Mouse (Mus musculus) hindbrain, embryonic 13.5 days (tissue): ENCODE data around the gene Adamtsl1. TPM values are rescaled to one million over a fixed set of nuclear protein-coding genes. Genes with fewer than 3 reads are reported as not detected.

ENCODE experiments used
- ATAC-seq: fragments of 200-750 bp; cut with Nextera tagmentation; 2 replicates; pipeline ENCODE4 v1.8.0; 2017; ENCODE audit warnings: moderate TSS enrichment; ENCODE audit not compliant: low FRiP score
- H3K27ac ChIP-seq: fragments of 300-500 bp; sonication (generic); 2 replicates; pipeline ENCODE4 v1.5.1; 2015; ENCODE audit warnings: inconsistent platforms, mild to moderate bottlenecking, moderate library complexity
- H3K27me3 ChIP-seq: fragments of 300-500 bp; sonication (generic); 2 replicates; pipeline ENCODE4 v1.6.1; 2015; ENCODE audit warnings: mild to moderate bottlenecking, inconsistent platforms
- H3K36me3 ChIP-seq: fragments of 300-500 bp; sonication (generic); 2 replicates; pipeline ENCODE4 v1.6.1; 2015; ENCODE audit warnings: mild to moderate bottlenecking, inconsistent platforms
- H3K4me1 ChIP-seq: fragments of 300-500 bp; sonication (generic); replicated peaks from 2 replicates; pipeline ENCODE4 v1.6.1; 2015; ENCODE audit warnings: inconsistent platforms
- H3K4me2 ChIP-seq: fragments of 300-500 bp; sonication (generic); 2 replicates; pipeline ENCODE4 v1.6.1; 2015; ENCODE audit warnings: inconsistent platforms, mild to moderate bottlenecking, moderate library complexity
- H3K4me3 ChIP-seq: fragments of 300-500 bp; sonication (generic); 2 replicates; pipeline ENCODE4 v1.5.1; 2015; ENCODE audit warnings: mild to moderate bottlenecking, inconsistent platforms
- H3K9ac ChIP-seq: fragments of 300-500 bp; sonication (generic); 2 replicates; pipeline ENCODE4 v1.6.1; 2015; ENCODE audit warnings: mild to moderate bottlenecking, inconsistent platforms
- H3K9me3 ChIP-seq: fragments of 300-500 bp; sonication (generic); 2 replicates; pipeline ENCODE4 v1.6.1; 2016; ENCODE audit warnings: inconsistent platforms
- WGBS: fragments of 180-500 bp; shearing (Covaris S2); methylation state at CpG from one replicate; pipeline ENCODE4 v1.1.7; 2015; 5-methylcytosine and 5-hydroxymethylcytosine counted together
- polyA plus RNA-seq: library from polyadenylated mRNA; unstranded; fragments of >200 nt; fragmentation: Nextera tagmentation; extraction: Ambion mirVana; gene quantifications from 2 replicates; pipeline ENCODE4 v1.2.1, GENCODE M21; 2015

Gene Adamtsl1
- polyA plus RNA-seq, 1 experiment from 2014 or later, result 11.6 TPM

GRCm38 (mm10) chr4:85559753-85560152, 45.8 kb downstream of the Adamtsl1 start:
- H3K27me3 ChIP-seq, result no peaks in the 10 kb centered on the region
- H3K4me1 ChIP-seq, result no peaks in the 10 kb centered on the region
- no peak overlapping the region for H3K9ac ChIP-seq
- H3K27ac ChIP-seq, result no peak overlapping the region
- no peak overlapping the region for H3K4me3 ChIP-seq
- 88% methylated on average over 6 of the region's 6 CpGs for WGBS
- no peak for ATAC-seq
- H3K9me3 ChIP-seq, result no peaks in the 10 kb centered on the region
- H3K4me2 ChIP-seq, result no peak overlapping the region
- H3K36me3 ChIP-seq, result no peaks in the 10 kb centered on the region

- Histone ChIP-seq H3K36me3 (no peaks in the 10 kb centered on the region), H3K27me3 (no peaks in the 10 kb centered on the region), H3K4me1 (no peaks in the 10 kb centered on the region), H3K9me3 (no peaks in the 10 kb centered on the region), H3K4me3 (no peak overlapping the region), H3K9ac (no peak overlapping the region), H3K4me2 (no peak overlapping the region), H3K27ac (no peak overlapping the region)
- 87% methylated on average over 2 of the region's 2 CpGs for WGBS
- ATAC-seq, result no peak
Observed at GRCm38 (mm10) chr4:85585426-85585825, 71.5 kb downstream of the Adamtsl1 start.

GRCm38 (mm10) chr4:85588928-85589327, 75.0 kb downstream of the Adamtsl1 start:
- Histone ChIP-seq H3K4me2 (no peak overlapping the region), H3K4me1 (no peaks in the 10 kb centered on the region)
- WGBS, result 89% methylated on average over 4 of the region's 4 CpGs

GRCm38 (mm10) chr4:85591037-85591436, 77.1 kb downstream of the Adamtsl1 start:
- no peak overlapping the region for H3K4me2 ChIP-seq
- no peaks in the 10 kb centered on the region for H3K9me3 ChIP-seq
- H3K27me3 ChIP-seq, result no peaks in the 10 kb centered on the region
- no peak overlapping the region for H3K27ac ChIP-seq
- 78% methylated on average over 7 of the region's 7 CpGs for WGBS
- no peaks in the 10 kb centered on the region for H3K36me3 ChIP-seq
- ATAC-seq, result no peak
- H3K4me3 ChIP-seq, result no peak overlapping the region
- H3K9ac ChIP-seq, result no peak overlapping the region
- H3K4me1 ChIP-seq, result no peaks in the 10 kb centered on the region

More at GRCm38 (mm10) chr4:85588928-85589327, 75.0 kb downstream of the Adamtsl1 start:
- no peaks in the 10 kb centered on the region for H3K27me3 ChIP-seq
- no peak overlapping the region for H3K27ac ChIP-seq
- no peak overlapping the region for H3K9ac ChIP-seq
- no peaks in the 10 kb centered on the region for H3K36me3 ChIP-seq
- no peak for ATAC-seq
- no peaks in the 10 kb centered on the region for H3K9me3 ChIP-seq
- no peak overlapping the region for H3K4me3 ChIP-seq

GRCm38 (mm10) chr4:85594159-85594558, 80.2 kb downstream of the Adamtsl1 start:
- no peaks in the 10 kb centered on the region for H3K4me1 ChIP-seq
- no peak overlapping the region for H3K4me2 ChIP-seq
- no peak overlapping the region for H3K27ac ChIP-seq
- no peak for ATAC-seq
- no peaks in the 10 kb centered on the region for H3K27me3 ChIP-seq
- no peaks in the 10 kb centered on the region for H3K9me3 ChIP-seq
- no peaks in the 10 kb centered on the region for H3K36me3 ChIP-seq
- H3K9ac ChIP-seq, result no peak overlapping the region
- H3K4me3 ChIP-seq, result no peak overlapping the region

GRCm38 (mm10) chr4:85613331-85613730, 99.4 kb downstream of the Adamtsl1 start:
- no peaks in the 10 kb centered on the region for H3K36me3 ChIP-seq
- H3K27ac ChIP-seq, result no peak overlapping the region
- ATAC-seq, result no peak
- H3K4me3 ChIP-seq, result no peak overlapping the region
- WGBS, result 75% methylated on average over 3 of the region's 3 CpGs
- H3K27me3 ChIP-seq, result no peaks in the 10 kb centered on the region
- H3K4me1 ChIP-seq, result no peaks in the 10 kb centered on the region
- H3K9ac ChIP-seq, result no peak overlapping the region
- H3K4me2 ChIP-seq, result no peak overlapping the region
- no peaks in the 10 kb centered on the region for H3K9me3 ChIP-seq

- WGBS, result 93% methylated on average over 5 of the region's 5 CpGs
Observed at GRCm38 (mm10) chr4:85618746-85619145, 104.8 kb downstream of the Adamtsl1 start.

GRCm38 (mm10) chr4:85619261-85619660, 105.3 kb downstream of the Adamtsl1 start:
- H3K4me1 ChIP-seq, result no peaks in the 10 kb centered on the region
- H3K36me3 ChIP-seq, result no peaks in the 10 kb centered on the region
- H3K27me3 ChIP-seq, result no peaks in the 10 kb centered on the region
- H3K4me2 ChIP-seq, result no peak overlapping the region
- no peak overlapping the region for H3K4me3 ChIP-seq
- H3K9ac ChIP-seq, result no peak overlapping the region
- ATAC-seq, result no peak
- WGBS, result 82% methylated on average over 3 of the region's 3 CpGs
- no peak overlapping the region for H3K27ac ChIP-seq
- H3K9me3 ChIP-seq, result no peaks in the 10 kb centered on the region

More at GRCm38 (mm10) chr4:85618746-85619145, 104.8 kb downstream of the Adamtsl1 start:
- no peaks in the 10 kb centered on the region for H3K27me3 ChIP-seq
- no peak overlapping the region for H3K4me3 ChIP-seq
- H3K27ac ChIP-seq, result no peak overlapping the region
- H3K36me3 ChIP-seq, result no peaks in the 10 kb centered on the region
- no peak overlapping the region for H3K9ac ChIP-seq
- H3K4me2 ChIP-seq, result no peak overlapping the region
- no peak for ATAC-seq
- no peaks in the 10 kb centered on the region for H3K4me1 ChIP-seq
- no peaks in the 10 kb centered on the region for H3K9me3 ChIP-seq

- Histone ChIP-seq H3K36me3 (no peaks in the 10 kb centered on the region), H3K9me3 (no peaks in the 10 kb centered on the region), H3K4me1 (no peaks in the 10 kb centered on the region), H3K27me3 (no peaks in the 10 kb centered on the region), H3K4me2 (no peak overlapping the region), H3K9ac (no peak overlapping the region), H3K27ac (no peak overlapping the region), H3K4me3 (no peak overlapping the region)
- no peak for ATAC-seq
- 87% methylated on average over 7 of the region's 7 CpGs for WGBS
Observed at GRCm38 (mm10) chr4:85629381-85629780, 115.4 kb downstream of the Adamtsl1 start.

GRCm38 (mm10) chr4:85669271-85669670, 155.3 kb downstream of the Adamtsl1 start:
- no peaks in the 10 kb centered on the region for H3K4me1 ChIP-seq
- no peaks in the 10 kb centered on the region for H3K27me3 ChIP-seq
- H3K36me3 ChIP-seq, result no peaks in the 10 kb centered on the region
- no peaks in the 10 kb centered on the region for H3K9me3 ChIP-seq
- no peak overlapping the region for H3K9ac ChIP-seq
- no peak for ATAC-seq
- H3K4me3 ChIP-seq, result no peak overlapping the region
- 86% methylated on average over 5 of the region's 5 CpGs for WGBS
- no peak overlapping the region for H3K27ac ChIP-seq
- no peak overlapping the region for H3K4me2 ChIP-seq

- Histone ChIP-seq H3K9me3 (no peaks in the 10 kb centered on the region), H3K4me1 (no peaks in the 10 kb centered on the region), H3K4me3 (no peak overlapping the region), H3K4me2 (no peak overlapping the region), H3K9ac (no peak overlapping the region), H3K27ac (no peak overlapping the region), H3K36me3 (no peaks in the 10 kb centered on the region), H3K27me3 (no peaks in the 10 kb centered on the region)
- WGBS, result 88% methylated on average over 1 of the region's 1 CpGs
- ATAC-seq, result no peak
Observed at GRCm38 (mm10) chr4:85669735-85670134, 155.8 kb downstream of the Adamtsl1 start.

GRCm38 (mm10) chr4:85672290-85672689, 158.3 kb downstream of the Adamtsl1 start:
- no peaks in the 10 kb centered on the region for H3K36me3 ChIP-seq
- 63% methylated on average over 4 of the region's 4 CpGs for WGBS
- no peaks in the 10 kb centered on the region for H3K4me1 ChIP-seq
- no peak overlapping the region for H3K4me2 ChIP-seq
- no peak overlapping the region for H3K4me3 ChIP-seq
- H3K27me3 ChIP-seq, result no peaks in the 10 kb centered on the region
- no peak overlapping the region for H3K27ac ChIP-seq
- no peak overlapping the region for H3K9ac ChIP-seq
- no peak for ATAC-seq
- H3K9me3 ChIP-seq, result no peaks in the 10 kb centered on the region

- H3K9ac ChIP-seq, result no peak overlapping the region
- H3K27me3 ChIP-seq, result no peaks in the 10 kb centered on the region
- no peak for ATAC-seq
- H3K4me2 ChIP-seq, result no peak overlapping the region
- H3K36me3 ChIP-seq, result no peaks in the 10 kb centered on the region
- no peak overlapping the region for H3K27ac ChIP-seq
- H3K9me3 ChIP-seq, result no peaks in the 10 kb centered on the region
- H3K4me1 ChIP-seq, result no peaks in the 10 kb centered on the region
- 74% methylated on average over 1 of the region's 1 CpGs for WGBS
- H3K4me3 ChIP-seq, result no peak overlapping the region
Observed at GRCm38 (mm10) chr4:85677621-85678020, 163.6 kb downstream of the Adamtsl1 start.

GRCm38 (mm10) chr4:85686160-85686559, 172.2 kb downstream of the Adamtsl1 start:
- 86% methylated on average over 4 of the region's 4 CpGs for WGBS
- no peak overlapping the region for H3K4me2 ChIP-seq
- no peak overlapping the region for H3K9ac ChIP-seq
- no peak overlapping the region for H3K27ac ChIP-seq
- no peaks in the 10 kb centered on the region for H3K27me3 ChIP-seq
- no peak overlapping the region for H3K4me3 ChIP-seq
- no peaks in the 10 kb centered on the region for H3K9me3 ChIP-seq
- no peaks in the 10 kb centered on the region for H3K36me3 ChIP-seq
- no peaks in the 10 kb centered on the region for H3K4me1 ChIP-seq
- no peak for ATAC-seq
